Comparison of ENCODE assay signal across 26 mouse cellular contexts in the genomic region with DNA sequence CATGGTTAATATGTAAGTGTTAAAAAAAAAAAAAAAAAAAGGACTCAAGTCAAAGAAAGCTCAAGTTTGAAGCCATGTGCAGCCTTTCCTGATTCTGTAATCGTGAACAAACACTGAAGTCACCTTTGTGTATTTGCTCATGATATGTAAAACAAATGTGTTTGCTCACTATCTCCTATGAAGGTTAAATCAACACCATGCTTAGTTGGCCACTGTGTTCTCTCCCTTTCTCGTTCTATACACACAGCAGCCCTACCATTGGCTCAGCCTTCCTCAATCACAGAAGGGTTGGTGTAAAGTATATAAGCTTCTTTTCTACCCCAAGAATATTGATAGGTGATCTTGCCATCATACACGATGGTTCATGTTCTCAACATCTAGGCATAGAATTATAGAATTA.
DNase-seq lines count a peak whose midpoint lies in the region; ATAC-seq and TF ChIP-seq lines count a peak whose summit lies in the region.
"Had no signal": no experiment of that assay in that cellular context is flagged by ENCODE, and none has a peak within 500 bp of the region (broad histone marks: within the 10 kb centered on the region; RNA-seq: fewer than 3 reads in every experiment).

No protein-coding gene starts in this region.

- H3K36me3 ChIP-seq in intestine, embryonic 14.5 days (ENCODE audit: control insufficient read depth, insufficient read depth, low read length): no peaks in the 10 kb centered on the region
- no peaks in the 10 kb centered on the region for H3K36me3 ChIP-seq in intestine, postnatal 0 days (ENCODE audit: control insufficient read depth, insufficient read depth)
- H3K36me3 ChIP-seq in lung, postnatal 0 days (ENCODE audit: insufficient read depth, low read length): no peaks in the 10 kb centered on the region
- H3K36me3 ChIP-seq in stomach, embryonic 15.5 days: no peaks in the 10 kb centered on the region
- H3K36me3 ChIP-seq: embryonic facial prominence, embryonic 15.5 days; forebrain, embryonic 12.5 days; kidney, embryonic 15.5 days; limb, embryonic 13.5 days had no signal

- H3K9me3 ChIP-seq in intestine, embryonic 14.5 days (ENCODE audit: control insufficient read depth, low read length): no peaks in the 10 kb centered on the region
- H3K9me3 ChIP-seq in intestine, postnatal 0 days (ENCODE audit: control insufficient read depth): no peaks in the 10 kb centered on the region
- no peaks in the 10 kb centered on the region for H3K9me3 ChIP-seq in lung, postnatal 0 days (ENCODE audit: low read length)
- no peaks in the 10 kb centered on the region for H3K9me3 ChIP-seq in stomach, embryonic 15.5 days
- H3K9me3 ChIP-seq: embryonic facial prominence, embryonic 15.5 days; forebrain, embryonic 12.5 days; kidney, embryonic 15.5 days; limb, embryonic 13.5 days had no signal

- H3K4me1 ChIP-seq in intestine, embryonic 14.5 days (replicated peaks; ENCODE audit: control insufficient read depth, insufficient read depth, low read length): no peaks in the 10 kb centered on the region
- H3K4me1 ChIP-seq in intestine, postnatal 0 days (replicated peaks; ENCODE audit: control insufficient read depth, insufficient read depth, low read length): no peaks in the 10 kb centered on the region
- no peaks in the 10 kb centered on the region for H3K4me1 ChIP-seq in lung, postnatal 0 days (ENCODE audit: insufficient read depth, low read depth, low read length)
- no peaks in the 10 kb centered on the region for H3K4me1 ChIP-seq in stomach, embryonic 15.5 days
- H3K4me1 ChIP-seq: embryonic facial prominence, embryonic 15.5 days; forebrain, embryonic 12.5 days; kidney, embryonic 15.5 days had no signal

- no peak for TF ChIP-seq CTCF in intestine, postnatal 0 days (IDR thresholded peaks at IDR 0.05; ENCODE audit: low read depth)
- no peak for TF ChIP-seq CTCF in lung, postnatal 0 days (IDR thresholded peaks at IDR 0.05)

- no peak overlapping the region for H3K4me2 ChIP-seq in intestine, embryonic 14.5 days (ENCODE audit: low read length)
- no peak overlapping the region for H3K4me2 ChIP-seq in intestine, postnatal 0 days (replicated peaks; ENCODE audit: low read depth)
- no peak overlapping the region for H3K4me2 ChIP-seq in lung, postnatal 0 days (replicated peaks; ENCODE audit: low read depth, low read length)
- H3K4me2 ChIP-seq in stomach, embryonic 15.5 days: no peak overlapping the region
- H3K4me2 ChIP-seq: embryonic facial prominence, embryonic 15.5 days; forebrain, embryonic 12.5 days; kidney, embryonic 15.5 days; limb, embryonic 13.5 days; midbrain, embryonic 11.5 days had no signal

- no peak overlapping the region for H3K9ac ChIP-seq in intestine, embryonic 14.5 days (ENCODE audit: low read length)
- H3K9ac ChIP-seq in intestine, postnatal 0 days (ENCODE audit: low read depth, low read length): no peak overlapping the region
- H3K9ac ChIP-seq in lung, postnatal 0 days (replicated peaks; ENCODE audit: low read depth): no peak overlapping the region
- no peak overlapping the region for H3K9ac ChIP-seq in stomach, embryonic 15.5 days
- H3K9ac ChIP-seq: embryonic facial prominence, embryonic 15.5 days; forebrain, embryonic 12.5 days; forebrain, postnatal 0 days; kidney, embryonic 15.5 days; limb, embryonic 13.5 days had no signal

- no peak overlapping the region for H3K4me3 ChIP-seq in intestine, embryonic 14.5 days (ENCODE audit: low read depth, low read length)
- no peak overlapping the region for H3K4me3 ChIP-seq in intestine, postnatal 0 days (ENCODE audit: low read depth, low read length)
- no peak overlapping the region for H3K4me3 ChIP-seq in lung, postnatal 0 days (ENCODE audit: low read depth, low read length)
- H3K4me3 ChIP-seq in stomach, embryonic 15.5 days (replicated peaks): no peak overlapping the region
- H3K4me3 ChIP-seq: embryonic facial prominence, embryonic 15.5 days; forebrain, embryonic 12.5 days; kidney, embryonic 15.5 days; limb, embryonic 13.5 days had no signal

- 63% methylated on average over 3 of the region's 3 CpGs for WGBS in intestine, embryonic 14.5 days
- whole genome bisulfite sequencing in intestine, postnatal 0 days: 46% methylated on average over 3 of the region's 3 CpGs
- 56% methylated on average over 3 of the region's 3 CpGs for WGBS in lung, postnatal 0 days
- WGBS in stomach, embryonic 15.5 days: 65% methylated on average over 3 of the region's 3 CpGs

- DNase-seq in intestine, embryonic 14.5 days (ENCODE audit: low spot score): no peak
- DNase-seq in lung, postnatal 0 days (ENCODE audit: low spot score): peak; percentile 9
- no peak for DNase-seq in lung, postnatal 10 days
- no peak for DNase-seq in ovary, postnatal 14 days (ENCODE audit: low spot score)
- no peak for DNase-seq in thymus, postnatal 4 days
- DNase-seq: adrenal gland, adult 2 months; cerebellum, adult 2 months; cerebellum, postnatal 14 days; forebrain, postnatal 0 days; gastrocnemius, postnatal 10 days; kidney, adult 18-20 months; kidney, postnatal 25 days; lung, postnatal 14 days; right cerebral cortex, adult 18-20 months; spleen, adult 18-20 months had no signal

- H3K27ac ChIP-seq in intestine, embryonic 14.5 days (ENCODE audit: low read depth): no peak overlapping the region
- no peak overlapping the region for H3K27ac ChIP-seq in intestine, postnatal 0 days (ENCODE audit: low read depth, low read length)
- no peak overlapping the region for H3K27ac ChIP-seq in lung, postnatal 0 days (ENCODE audit: low read length)
- H3K27ac ChIP-seq in stomach, embryonic 15.5 days: no peak overlapping the region
- H3K27ac ChIP-seq: embryonic facial prominence, embryonic 15.5 days; forebrain, embryonic 12.5 days; kidney, embryonic 15.5 days; limb, embryonic 13.5 days had no signal

- ATAC-seq in intestine, embryonic 14.5 days (replicated peaks; ENCODE audit: low FRiP score, low TSS enrichment, low read depth): peak; percentile 85
- ATAC-seq in intestine, postnatal 0 days: no peak; the same call in 1 of the 2 replicates
- ATAC-seq in lung, postnatal 0 days: no peak
- peak; percentile 96 for ATAC-seq in stomach, embryonic 15.5 days (ENCODE audit: insufficient read depth, low FRiP score, low read depth)
- ATAC-seq: activated CD4-positive, CD25-positive, alpha-beta regulatory T cell, adult 4 months; forebrain, postnatal 0 days; hindbrain, embryonic 16.5 days; midbrain, embryonic 16.5 days had no signal

- no peaks in the 10 kb centered on the region for H3K27me3 ChIP-seq in intestine, embryonic 14.5 days (replicated peaks; ENCODE audit: control insufficient read depth, insufficient read depth, low read length)
- no peaks in the 10 kb centered on the region for H3K27me3 ChIP-seq in intestine, postnatal 0 days (replicated peaks; ENCODE audit: control insufficient read depth, insufficient read depth, low read length)
- H3K27me3 ChIP-seq in lung, postnatal 0 days (replicated peaks; ENCODE audit: insufficient read depth, low read length): no peaks in the 10 kb centered on the region
- no peaks in the 10 kb centered on the region for H3K27me3 ChIP-seq in stomach, embryonic 15.5 days (replicated peaks)
- H3K27me3 ChIP-seq: CH12.LX; embryonic facial prominence, embryonic 15.5 days; forebrain, embryonic 12.5 days; kidney, embryonic 15.5 days; limb, embryonic 13.5 days had no signal

- TF ChIP-seq EP300 in lung, postnatal 0 days (IDR thresholded peaks at IDR 0.05): no peak

Comparison
In these comparisons a context has a peak if more than half of its experiments do, and no peak if none do; other contexts are left out.
1. ATAC-seq: peak in intestine, embryonic 14.5 days (single experiment) and stomach, embryonic 15.5 days (single experiment); none in intestine, postnatal 0 days (single experiment) and lung, postnatal 0 days (single experiment).